Mouse (Mus musculus) cerebellum, adult 2 months (tissue): ENCODE data around the gene Dnase1l3. TPM values are rescaled to one million over a fixed set of nuclear protein-coding genes. Genes with fewer than 3 reads are reported as not detected.

Source experiments
- DNase-seq, 2 experiments: peaks; one replicate each; pipeline ENCODE4 v3.0.0; 2021
- H3K27ac ChIP-seq: fragments of 200-500 bp; 2 replicates; pipeline ENCODE4 v1.5.1; 2012; ENCODE audit warnings: low read length, control low read depth, inconsistent platforms; ENCODE audit not compliant: insufficient read depth
- H3K27me3 ChIP-seq: fragments of 200-500 bp; 2 replicates; pipeline ENCODE4 v1.6.1; 2012; ENCODE audit warnings: inconsistent platforms, mild to moderate bottlenecking, low read length, moderate library complexity; ENCODE audit not compliant: control insufficient read depth, insufficient read depth
- H3K4me1 ChIP-seq: fragments of 200-500 bp; 2 replicates; pipeline ENCODE4 v1.6.1; 2011; ENCODE audit warnings: low read length; ENCODE audit not compliant: control insufficient read depth, insufficient read depth
- H3K4me3 ChIP-seq: fragments of 200-500 bp; replicated peaks from 2 replicates; pipeline ENCODE3; 2011; ENCODE audit warnings: mild to moderate bottlenecking, low read depth, low read length, control low read depth; ENCODE audit not compliant: insufficient read depth
- CTCF ChIP-seq: fragments of 200-500 bp; IDR thresholded peaks from 2 replicates; pipeline ENCODE4 v1.5.1; 2011; ENCODE audit warnings: low read depth, mild to moderate bottlenecking, control low read depth, low read length, moderate library complexity, borderline replicate concordance; ENCODE audit not compliant: insufficient read depth
- POLR2A ChIP-seq: fragments of 200-500 bp; IDR thresholded peaks from 2 replicates; pipeline ENCODE4 v1.6.1; 2011; ENCODE audit warnings: low read length, control low read depth, borderline replicate concordance; ENCODE audit not compliant: insufficient read depth
- WGBS: fragments of 180-500 bp; shearing (Covaris S2); methylation state at CpG from one replicate; pipeline ENCODE4 v1.1.7; 2018; 5-methylcytosine and 5-hydroxymethylcytosine counted together
- polyA plus RNA-seq: library from polyadenylated mRNA; depleted of rRNA; stranded (reverse); fragments of >200 nt; gene quantifications from 2 replicates; pipeline ENCODE4 v1.2.3, GENCODE M21; 2012; rRNA removed

The Dnase1l3 gene
- polyA plus RNA-seq, 1 experiment, result 0.02 TPM

- Histone ChIP-seq H3K27me3 (no peaks in the 10 kb centered on the region), H3K4me1 (no peaks in the 10 kb centered on the region), H3K27ac (no peak overlapping the region), H3K4me3 (no peak overlapping the region)
- no peak for TF ChIP-seq POLR2A
- TF ChIP-seq CTCF, result no peak
- no peak for DNase-seq
Observed at GRCm38 (mm10) chr14:7923635-7924034, 70.7 kb downstream of the Dnase1l3 start.

- 90% methylated on average over 5 of the region's 5 CpGs for WGBS
- TF ChIP-seq POLR2A (no peak), CTCF (no peak)
- Histone ChIP-seq H3K4me1 (no peaks in the 10 kb centered on the region), H3K27ac (no peak overlapping the region), H3K4me3 (no peak overlapping the region), H3K27me3 (no peaks in the 10 kb centered on the region)
- DNase-seq, result no peak
Observed at GRCm38 (mm10) chr14:7921459-7921858, 72.9 kb downstream of the Dnase1l3 start.

- WGBS, result 70% methylated on average over 4 of the region's 4 CpGs
- H3K27me3 ChIP-seq, result no peaks in the 10 kb centered on the region
- DNase-seq, result no peak
- H3K4me3 ChIP-seq, result no peak overlapping the region
- TF ChIP-seq CTCF (no peak), POLR2A (no peak)
- H3K27ac ChIP-seq, result no peak overlapping the region
- no peaks in the 10 kb centered on the region for H3K4me1 ChIP-seq
Observed at GRCm38 (mm10) chr14:7919921-7920320, 74.5 kb downstream of the Dnase1l3 start.

GRCm38 (mm10) chr14:7919309-7919708, 75.1 kb downstream of the Dnase1l3 start:
- H3K27me3 ChIP-seq, result no peaks in the 10 kb centered on the region
- no peaks in the 10 kb centered on the region for H3K4me1 ChIP-seq
- no peak for DNase-seq
- H3K4me3 ChIP-seq, result no peak overlapping the region
- WGBS, result 87% methylated on average over 5 of the region's 5 CpGs
- no peak for TF ChIP-seq CTCF
- no peak for TF ChIP-seq POLR2A
- H3K27ac ChIP-seq, result no peak overlapping the region

- TF ChIP-seq CTCF (no peak), POLR2A (no peak)
- H3K4me3 ChIP-seq, result no peak overlapping the region
- no peak overlapping the region for H3K27ac ChIP-seq
- H3K27me3 ChIP-seq, result no peaks in the 10 kb centered on the region
- WGBS, result 58% methylated on average over 6 of the region's 6 CpGs
- DNase-seq, result no peak
- no peaks in the 10 kb centered on the region for H3K4me1 ChIP-seq
Observed at GRCm38 (mm10) chr14:7918150-7918991, 76.0 kb downstream of the Dnase1l3 start.

Other genes starting within 250 kb of the Dnase1l3 start
- gene Gm26661, start 203.0 kb downstream of the Dnase1l3 start, polyA plus RNA-seq, result not detected in 2 replicates
- gene Flnb, start 176.6 kb downstream of the Dnase1l3 start, polyA plus RNA-seq, result 32.7 and 33.0 TPM in 2 replicates
- not detected in 2 replicates for gene Gm45521, start 37.3 kb downstream of the Dnase1l3 start, polyA plus RNA-seq
- 56.0 and 59.1 TPM in 2 replicates for gene Abhd6, start 8.3 kb upstream of the Dnase1l3 start, polyA plus RNA-seq
- 27.5 and 36.2 TPM in 2 replicates for gene Rpp14, start 85.8 kb upstream of the Dnase1l3 start, polyA plus RNA-seq
- gene Pxk, start 103.6 kb upstream of the Dnase1l3 start, polyA plus RNA-seq, result 66.7 and 67.7 TPM in 2 replicates
- 275 and 279 TPM in 2 replicates for gene Pdhb, start 178.5 kb upstream of the Dnase1l3 start, polyA plus RNA-seq
- 35.0 and 35.8 TPM in 2 replicates for gene Kctd6, start 219.6 kb upstream of the Dnase1l3 start, polyA plus RNA-seq